Mouse (Mus musculus): ENCODE measurements around the gene Ccdc60.

DNA sequence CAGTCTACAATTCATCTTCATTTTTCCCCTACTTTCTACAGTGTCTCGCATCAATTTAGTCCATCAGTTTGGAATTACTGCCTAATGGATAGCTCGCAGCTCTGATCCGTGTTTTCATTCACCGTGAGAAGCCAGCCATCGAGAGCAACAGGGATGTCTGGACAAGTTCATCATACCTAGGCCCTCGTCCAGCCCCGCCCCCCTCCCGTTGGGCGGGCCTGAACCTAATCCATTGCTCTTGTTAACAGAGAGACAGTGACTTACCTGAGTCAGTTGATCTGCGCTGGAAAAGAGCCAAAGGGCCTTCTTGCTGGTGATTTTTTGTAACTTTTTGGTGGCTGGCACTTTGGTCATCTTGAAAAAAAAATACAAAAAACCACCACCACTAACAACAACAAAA lies 602 bp downstream of the Ccdc60 start:
- TF ChIP-seq CTCF (IDR thresholded peaks at IDR 0.05 in 2 of 3, conservative IDR thresholded peaks at IDR 0.05 in 1 of 3; ENCODE audit: control insufficient read depth in 1 of 3, insufficient read depth in 1 of 3, low read depth in 2 of 3, low read length in 3 of 3, poor library complexity in 1 of 3, severe bottlenecking in 1 of 3) (no peak), NRF1 (IDR thresholded peaks at IDR 0.05; ENCODE audit: insufficient read depth, low read depth, low read length, poor library complexity, severe bottlenecking) (no peak)

All from MEL (cell line).